Mouse (Mus musculus) megakaryocyte, embryonic 14.5 days (primary cell): ENCODE measurements around the gene Clip2. TPM values are rescaled to one million over a fixed set of nuclear protein-coding genes. Genes with fewer than 3 reads are reported as not detected.

ENCODE experiments used
- H3K27me3 ChIP-seq: replicated peaks from 2 replicates; pipeline ENCODE3; 2012; ENCODE audit warnings: inconsistent platforms
- H3K36me3 ChIP-seq: replicated peaks from 2 replicates; pipeline ENCODE3; 2012; ENCODE audit warnings: low read length, inconsistent platforms, mixed read lengths
- H3K4me1 ChIP-seq: 2 replicates; pipeline ENCODE4 v1.6.1; 2012; ENCODE audit warnings: inconsistent platforms
- H3K4me3 ChIP-seq: replicated peaks from 2 replicates; pipeline ENCODE3; 2012; ENCODE audit warnings: moderate library complexity, mild to moderate bottlenecking, inconsistent platforms
- H3K9me3 ChIP-seq: 2 replicates; pipeline ENCODE4 v1.6.1; 2012; ENCODE audit warnings: inconsistent platforms
- FLI1 ChIP-seq: IDR thresholded peaks from 2 replicates; pipeline ENCODE4 v1.6.1; 2012; ENCODE audit warnings: low read length, inconsistent platforms, mixed read lengths
- GATA1 ChIP-seq: IDR thresholded peaks from 3 replicates; pipeline ENCODE4 v1.6.1; 2012; ENCODE audit warnings: mixed read lengths, low read length, inconsistent platforms, borderline replicate concordance
- polyA plus RNA-seq: library from polyadenylated mRNA; stranded (reverse); fragments of >175 nt; gene quantifications from 2 replicates; pipeline ENCODE4 v1.2.3, GENCODE M21; 2012; ENCODE audit warnings: low replicate concordance; ENCODE audit not compliant: insufficient read depth

Clip2 gene
- polyA plus RNA-seq, 1 experiment, result 32.0 TPM

DNA sequence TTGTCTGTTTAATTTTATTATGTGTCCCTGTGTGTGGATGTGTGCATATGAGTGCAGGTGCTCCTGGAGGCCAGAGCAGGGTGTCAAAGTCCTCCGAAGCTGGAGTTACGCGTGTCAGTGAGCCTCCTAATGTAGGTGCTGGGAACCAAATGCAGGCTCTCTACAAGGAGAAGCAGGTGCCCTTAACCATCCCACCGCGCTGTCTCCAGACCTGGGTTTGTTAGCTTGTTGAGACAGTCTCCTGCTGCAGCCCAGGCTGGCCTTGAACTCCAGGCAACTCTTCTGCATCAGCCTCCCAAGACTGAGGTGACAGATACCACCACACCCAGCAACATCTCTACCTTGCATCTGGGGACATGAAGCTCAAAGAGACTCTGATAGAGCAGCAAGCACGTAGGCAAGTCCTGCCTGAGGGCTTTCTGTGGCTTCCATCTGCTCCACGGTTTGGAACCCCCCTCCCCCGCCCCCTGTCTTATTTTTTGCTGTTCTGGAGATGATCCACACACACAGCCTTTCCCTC is 85.1 kb downstream of the Clip2 start:
- Histone ChIP-seq H3K27me3 (peaks cover 9% of the 10 kb centered on the region), H3K4me1 (peaks cover 16% of the 10 kb centered on the region), H3K9me3 (no peaks in the 10 kb centered on the region), H3K36me3 (no peaks in the 10 kb centered on the region), H3K4me3 (no peak overlapping the region)
- TF ChIP-seq GATA1, result no peak
- no peak for TF ChIP-seq FLI1

DNA sequence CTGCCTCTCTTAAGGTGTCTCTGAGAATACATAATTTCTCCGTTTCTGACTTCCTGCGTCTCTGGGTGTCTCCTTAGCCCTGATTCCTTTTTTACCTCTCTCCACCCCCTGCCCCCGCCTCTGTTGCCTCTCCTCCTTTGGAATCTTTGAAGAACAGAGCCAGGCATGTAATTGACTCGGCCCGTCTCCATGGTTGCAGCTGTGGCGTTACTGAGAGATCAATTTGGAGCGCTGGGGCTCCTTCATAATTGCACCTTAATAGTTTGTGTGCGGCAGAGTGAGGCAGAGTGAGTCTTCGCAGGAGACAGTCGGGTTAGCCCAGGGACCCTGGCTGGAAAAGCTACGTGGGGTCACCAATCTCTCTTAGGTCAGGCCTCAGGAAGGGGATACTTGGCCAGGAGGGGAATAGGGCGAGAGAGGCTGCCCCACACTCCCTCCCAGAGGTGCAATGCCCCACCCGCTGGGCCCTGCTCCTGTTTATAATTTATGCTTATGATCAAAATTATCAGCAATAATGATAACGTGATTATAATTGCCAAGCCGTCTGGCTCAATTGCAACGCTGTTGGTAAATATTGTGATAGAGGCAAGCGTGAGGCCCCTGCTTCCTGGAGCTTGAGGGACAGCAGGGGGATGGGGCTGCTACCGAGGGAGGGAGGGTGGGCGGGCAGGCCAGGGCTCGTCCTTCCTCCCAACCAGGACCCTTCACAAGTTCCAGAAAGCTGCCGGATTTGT is 85.8 kb downstream of the Clip2 start:
- no peaks in the 10 kb centered on the region for H3K9me3 ChIP-seq
- H3K27me3 ChIP-seq, result peaks cover 11% of the 10 kb centered on the region
- H3K36me3 ChIP-seq, result no peaks in the 10 kb centered on the region
- no peak overlapping the region for H3K4me3 ChIP-seq
- H3K4me1 ChIP-seq, result peaks cover 16% of the 10 kb centered on the region
- TF ChIP-seq FLI1, result no peak
- TF ChIP-seq GATA1, result no peak

DNA sequence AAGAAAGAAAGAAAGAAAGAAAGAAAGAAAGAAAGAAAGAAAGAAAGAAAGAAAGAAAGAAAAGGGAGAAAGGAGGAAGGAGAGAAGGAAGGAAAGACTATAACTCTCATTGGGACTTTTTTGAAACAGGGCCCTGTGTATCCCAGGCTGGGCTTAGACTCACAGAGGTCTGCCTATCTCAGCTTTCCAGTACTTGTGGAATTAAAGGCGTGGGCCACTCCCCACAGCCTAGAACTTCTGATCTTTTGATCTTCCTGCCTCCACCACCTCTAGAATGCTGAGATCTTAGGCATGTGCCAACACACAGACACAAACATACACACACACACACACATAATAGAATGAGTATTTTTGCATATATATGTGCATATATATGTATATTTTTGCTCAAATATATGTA is 87.0 kb downstream of the Clip2 start:
- Histone ChIP-seq H3K9me3 (no peaks in the 10 kb centered on the region), H3K27me3 (peaks cover 11% of the 10 kb centered on the region), H3K36me3 (no peaks in the 10 kb centered on the region), H3K4me1 (peaks cover 16% of the 10 kb centered on the region), H3K4me3 (no peak overlapping the region)
- TF ChIP-seq FLI1 (no peak), GATA1 (no peak)

- no peaks in the 10 kb centered on the region for H3K36me3 ChIP-seq
- H3K4me3 ChIP-seq, result no peak overlapping the region
- TF ChIP-seq FLI1 (no peak), GATA1 (no peak)
- peaks cover 16% of the 10 kb centered on the region for H3K4me1 ChIP-seq
- H3K27me3 ChIP-seq, result peaks cover 11% of the 10 kb centered on the region
- H3K9me3 ChIP-seq, result no peaks in the 10 kb centered on the region
Measured at GRCm38 (mm10) chr5:134464225-134464624, 88.0 kb downstream of the Clip2 start.

GRCm38 (mm10) chr5:134462731-134463130 is 89.5 kb downstream of the Clip2 start:
- TF ChIP-seq FLI1, result no peak
- TF ChIP-seq GATA1, result no peak
- H3K4me1 ChIP-seq, result peaks cover 14% of the 10 kb centered on the region
- no peaks in the 10 kb centered on the region for H3K36me3 ChIP-seq
- no peak overlapping the region for H3K4me3 ChIP-seq
- H3K27me3 ChIP-seq, result peaks cover 11% of the 10 kb centered on the region
- no peaks in the 10 kb centered on the region for H3K9me3 ChIP-seq

- H3K9me3 ChIP-seq, result no peaks in the 10 kb centered on the region
- H3K4me1 ChIP-seq, result peaks cover 13% of the 10 kb centered on the region
- TF ChIP-seq GATA1, result no peak
- no peak for TF ChIP-seq FLI1
- no peak overlapping the region for H3K4me3 ChIP-seq
- H3K36me3 ChIP-seq, result no peaks in the 10 kb centered on the region
- H3K27me3 ChIP-seq, result peaks cover 11% of the 10 kb centered on the region
Measured at GRCm38 (mm10) chr5:134462316-134462715, 89.9 kb downstream of the Clip2 start.

- Histone ChIP-seq H3K4me1 (peaks cover 16% of the 10 kb centered on the region), H3K4me3 (no peak overlapping the region), H3K27me3 (peaks cover 11% of the 10 kb centered on the region), H3K9me3 (no peaks in the 10 kb centered on the region), H3K36me3 (no peaks in the 10 kb centered on the region)
- TF ChIP-seq GATA1 (no peak), FLI1 (no peak)
Measured at GRCm38 (mm10) chr5:134460546-134460945, 91.7 kb downstream of the Clip2 start.

DNA sequence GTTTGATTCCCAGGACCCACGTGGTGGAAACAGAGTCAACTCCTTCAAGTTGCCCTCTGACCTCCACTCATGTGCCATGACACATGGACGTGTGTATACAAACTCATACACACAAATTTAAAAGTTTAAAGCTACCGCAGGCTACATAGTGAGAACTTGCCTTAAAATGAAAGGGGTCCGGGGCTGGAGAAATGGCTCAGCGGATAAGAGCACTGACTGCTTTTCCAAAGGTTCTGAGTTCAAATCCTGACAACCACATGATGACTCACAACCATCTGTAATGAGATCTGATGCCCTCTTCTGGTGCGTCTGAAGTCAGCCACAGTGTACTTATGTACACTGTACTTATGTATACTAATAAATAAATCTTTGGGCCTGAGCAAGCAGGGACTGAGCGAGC is 93.1 kb downstream of the Clip2 start:
- Histone ChIP-seq H3K27me3 (peaks cover 11% of the 10 kb centered on the region), H3K4me3 (no peak overlapping the region), H3K36me3 (no peaks in the 10 kb centered on the region), H3K9me3 (no peaks in the 10 kb centered on the region), H3K4me1 (peaks cover 31% of the 10 kb centered on the region)
- no peak for TF ChIP-seq FLI1
- TF ChIP-seq GATA1, result no peak

- TF ChIP-seq GATA1 (no peak), FLI1 (no peak)
- no peak overlapping the region for H3K4me3 ChIP-seq
Measured at GRCm38 (mm10) chr5:134458416-134458815, 93.8 kb downstream of the Clip2 start.

GRCm38 (mm10) chr5:134457371-134457770 is 94.9 kb downstream of the Clip2 start:
- no peak for TF ChIP-seq GATA1
- TF ChIP-seq FLI1, result no peak
- no peaks in the 10 kb centered on the region for H3K36me3 ChIP-seq
- H3K4me3 ChIP-seq, result no peak overlapping the region
- H3K9me3 ChIP-seq, result no peaks in the 10 kb centered on the region
- peaks cover 32% of the 10 kb centered on the region for H3K4me1 ChIP-seq
- H3K27me3 ChIP-seq, result peaks cover 7% of the 10 kb centered on the region

More at GRCm38 (mm10) chr5:134458416-134458815, 93.8 kb downstream of the Clip2 start:
- H3K27me3 ChIP-seq, result peaks cover 11% of the 10 kb centered on the region
- H3K36me3 ChIP-seq, result no peaks in the 10 kb centered on the region
- H3K4me1 ChIP-seq, result peaks cover 32% of the 10 kb centered on the region
- H3K9me3 ChIP-seq, result no peaks in the 10 kb centered on the region

- H3K4me1 ChIP-seq, result peaks cover 32% of the 10 kb centered on the region
- H3K4me3 ChIP-seq, result peak within 1 kb of the TSS; percentile 93
- H3K27me3 ChIP-seq, result peaks cover 4% of the 10 kb centered on the region
Measured at GRCm38 (mm10) chr5:134456503-134456962, 95.7 kb downstream of the Clip2 start, which contains the start of gene Gtf2ird1. TSS of gene Gtf2ird1 (minus strand) at chr5:134456716.

More at GRCm38 (mm10) chr5:134456503-134456962, 95.7 kb downstream of the Clip2 start, which contains the start of gene Gtf2ird1:
- H3K9me3 ChIP-seq, result peaks cover 8% of the 10 kb centered on the region
- peaks cover 7% of the 10 kb centered on the region for H3K36me3 ChIP-seq
- TF ChIP-seq GATA1, result no peak
- TF ChIP-seq FLI1, result no peak
